Mouse (Mus musculus) MEL (cell line): ENCODE data around the gene Kifap3. TPM values are rescaled to one million over a fixed set of nuclear protein-coding genes. Genes with fewer than 3 reads are reported as not detected.
"Not testable (repeated sequence)": the region's sequence is repeated elsewhere in the genome, so short reads cannot be mapped to it uniquely, and the experiment has no call there.

Experiments used
- DNase-seq: peaks from one replicate; pipeline ENCODE4 v3.0.0; 2011; ENCODE audit warnings: low read depth, low spot score
- H3K27ac ChIP-seq: 2 replicates; pipeline ENCODE4 v1.5.1; 2012; ENCODE audit warnings: low read depth, mild to moderate bottlenecking, control low read depth, low read length, moderate library complexity; ENCODE audit not compliant: control insufficient read depth
- H3K27me3 ChIP-seq, 2 experiments: fragments of 150-350 bp in 1 of 2; sonication (generic) in 1 of 2; 2 replicates each; pipeline ENCODE4 v1.6.1; 2012; ENCODE audit warnings: low read length in 2 of 2, mild to moderate bottlenecking in 2 of 2, improper control_type of control experiment in 1 of 2, moderate library complexity in 1 of 2; ENCODE audit not compliant: insufficient read depth in 2 of 2, control insufficient read depth in 1 of 2
- H3K36me3 ChIP-seq, 2 experiments: 2 replicates each; pipeline ENCODE4 v1.6.1; 2012 to 2014; ENCODE audit warnings: low read length in 2 of 2, improper control_type of control experiment in 1 of 2, inconsistent platforms in 1 of 2, mild to moderate bottlenecking in 1 of 2; ENCODE audit not compliant: insufficient read depth in 2 of 2, control insufficient read depth in 1 of 2
- H3K4me1 ChIP-seq, 2 experiments: fragments of 150-350 bp in 1 of 2; sonication (generic) in 1 of 2; 2 replicates each; pipeline ENCODE4 v1.6.1; 2012; ENCODE audit warnings: low read length in 2 of 2, improper control_type of control experiment in 1 of 2, mild to moderate bottlenecking in 1 of 2; ENCODE audit not compliant: insufficient read depth in 2 of 2, control insufficient read depth in 1 of 2
- H3K4me3 ChIP-seq, 2 experiments: fragments of 150-350 bp in 1 of 2; sonication (generic) in 1 of 2; 2 replicates each; pipeline ENCODE4 v1.5.1; 2012; ENCODE audit warnings: low read depth in 2 of 2, low read length in 2 of 2, mild to moderate bottlenecking in 2 of 2, moderate library complexity in 2 of 2, control low read depth in 1 of 2, improper control_type of control experiment in 1 of 2; ENCODE audit not compliant: control insufficient read depth in 1 of 2, insufficient read depth in 1 of 2
- H3K79me2 ChIP-seq: 2 replicates; pipeline ENCODE4 v1.6.1; 2012; ENCODE audit warnings: mild to moderate bottlenecking, low read length, moderate library complexity; ENCODE audit not compliant: control insufficient read depth, poor library complexity, insufficient read depth
- H3K9ac ChIP-seq: 2 replicates; pipeline ENCODE4 v1.6.1; 2012; ENCODE audit warnings: low read depth, mild to moderate bottlenecking, control low read depth, low read length, moderate library complexity; ENCODE audit not compliant: control insufficient read depth, poor library complexity, severe bottlenecking
- H3K9me3 ChIP-seq: fragments of 150-350 bp; sonication (generic); replicated peaks from 2 replicates; pipeline ENCODE4 v1.6.1; 2012; ENCODE audit warnings: mild to moderate bottlenecking, low read length, improper control_type of control experiment, moderate library complexity; ENCODE audit not compliant: insufficient read depth
- BHLHE40 ChIP-seq: IDR thresholded peaks from 2 replicates; pipeline ENCODE4 v1.6.1; 2012; ENCODE audit warnings: low read depth, mild to moderate bottlenecking, inconsistent platforms, low read length, improper control_type of control experiment, borderline replicate concordance
- CTCF ChIP-seq, 3 experiments: IDR thresholded peaks in 2 of 3; conservative IDR thresholded peaks in 1 of 3; 2 replicates each; pipeline ENCODE4 v1.5.1; 2011 to 2012; ENCODE audit warnings: low read length in 3 of 3, low read depth in 2 of 3, mild to moderate bottlenecking in 2 of 3, improper control_type of control experiment in 1 of 3, inconsistent platforms in 1 of 3, mixed read lengths in 1 of 3, moderate library complexity in 1 of 3; ENCODE audit not compliant: control insufficient read depth in 1 of 3, insufficient read depth in 1 of 3, poor library complexity in 1 of 3, severe bottlenecking in 1 of 3
- EP300 ChIP-seq, 2 experiments: IDR thresholded peaks; 2 replicates each; pipeline ENCODE4 v1.6.1; 2011; ENCODE audit warnings: improper control_type of control experiment in 2 of 2, low read length in 2 of 2, low read depth in 1 of 2, mild to moderate bottlenecking in 1 of 2
- ETS1 ChIP-seq: IDR thresholded peaks from 2 replicates; pipeline ENCODE4 v1.6.1; 2012; ENCODE audit warnings: low read depth, mild to moderate bottlenecking, inconsistent platforms, low read length, improper control_type of control experiment, moderate library complexity
- GABPA ChIP-seq: IDR thresholded peaks from 2 replicates; pipeline ENCODE4 v1.6.1; 2012; ENCODE audit warnings: low read depth, mild to moderate bottlenecking, inconsistent platforms, low read length, improper control_type of control experiment, moderate library complexity
- JUND ChIP-seq: IDR thresholded peaks from 2 replicates; pipeline ENCODE4 v1.6.1; 2011; ENCODE audit warnings: low read depth, mild to moderate bottlenecking, improper control_type of control experiment, low read length
- KAT2A ChIP-seq: conservative IDR thresholded peaks from 2 replicates; pipeline ENCODE4 v1.6.1; 2012; ENCODE audit warnings: low read depth, low read length, improper control_type of control experiment, inconsistent platforms
- MAFK ChIP-seq: IDR thresholded peaks from 2 replicates; pipeline ENCODE4 v1.6.1; 2011; ENCODE audit warnings: low read depth, mild to moderate bottlenecking, low read length, improper control_type of control experiment, borderline replicate concordance
- MAX ChIP-seq: IDR thresholded peaks from 2 replicates; pipeline ENCODE4 v1.6.1; 2011; ENCODE audit warnings: low read length, improper control_type of control experiment
- MAZ ChIP-seq: IDR thresholded peaks from 2 replicates; pipeline ENCODE4 v1.6.1; 2012; ENCODE audit warnings: low read depth, mild to moderate bottlenecking, inconsistent platforms, low read length, improper control_type of control experiment
- MXI1 ChIP-seq: IDR thresholded peaks from 2 replicates; pipeline ENCODE4 v1.6.1; 2011; ENCODE audit warnings: mild to moderate bottlenecking, low read depth, low read length, improper control_type of control experiment
- MYB ChIP-seq: IDR thresholded peaks from 2 replicates; pipeline ENCODE4 v1.6.1; 2011; ENCODE audit warnings: mild to moderate bottlenecking, low read depth, low read length, improper control_type of control experiment
- NELFE ChIP-seq: IDR thresholded peaks from 2 replicates; pipeline ENCODE4 v1.6.1; 2011; ENCODE audit warnings: low read depth, low read length, improper control_type of control experiment
- POLR2AphosphoS2 ChIP-seq: IDR thresholded peaks from 2 replicates; pipeline ENCODE4 v1.6.1; 2011; ENCODE audit warnings: low read length, improper control_type of control experiment
- POLR2AphosphoS5 ChIP-seq: IDR thresholded peaks from 2 replicates; pipeline ENCODE4 v1.6.1; 2012; ENCODE audit warnings: low read depth, borderline replicate concordance, mild to moderate bottlenecking, inconsistent platforms, low read length, moderate library complexity, mixed read lengths
- SIN3A ChIP-seq: IDR thresholded peaks from 2 replicates; pipeline ENCODE4 v1.6.1; 2012; ENCODE audit warnings: low read length, improper control_type of control experiment, inconsistent platforms
- SMC3 ChIP-seq: IDR thresholded peaks from 2 replicates; pipeline ENCODE4 v1.6.1; 2011; ENCODE audit warnings: low read depth, low read length, improper control_type of control experiment
- TAL1 ChIP-seq: IDR thresholded peaks from 2 replicates; pipeline ENCODE4 v1.6.1; 2012; ENCODE audit warnings: mild to moderate bottlenecking, inconsistent platforms, low read length, moderate library complexity, mixed read lengths
- TBP ChIP-seq: IDR thresholded peaks from 2 replicates; pipeline ENCODE4 v1.8.0; 2011; ENCODE audit warnings: low read depth, low read length, improper control_type of control experiment
- ZKSCAN1 ChIP-seq: IDR thresholded peaks from 2 replicates; pipeline ENCODE4 v1.6.1; 2012; ENCODE audit warnings: low read depth, mild to moderate bottlenecking, inconsistent platforms, low read length, improper control_type of control experiment, moderate library complexity
- ZNF384 ChIP-seq: IDR thresholded peaks from 2 replicates; pipeline ENCODE4 v1.6.1; 2012; ENCODE audit warnings: low read depth, mild to moderate bottlenecking, inconsistent platforms, low read length, improper control_type of control experiment
- polyA plus RNA-seq, 2 experiments: library from polyadenylated mRNA; stranded (reverse) in 1 of 2; unstranded in 1 of 2; fragments of >175 nt in 1 of 2; fragments of >200 nt in 1 of 2; gene quantifications; 2 replicates each; pipeline versions ENCODE4 v1.2.1 to v1.2.4; 2012; ENCODE audit warnings: low replicate concordance in 2 of 2, low read depth in 1 of 2; ENCODE audit not compliant: insufficient read length in 2 of 2, insufficient read depth in 1 of 2, missing spikeins in 1 of 2
- total RNA-seq: library from RNA; depleted of rRNA; stranded (reverse); fragments of 300-350 nt; gene quantifications from 2 replicates; pipeline ENCODE4 v1.2.3, GENCODE M21; 2012

The Kifap3 gene
- total and polyA plus RNA-seq, 3 experiments = 5.1 to 7.6 TPM; not detected in 1

DNA sequence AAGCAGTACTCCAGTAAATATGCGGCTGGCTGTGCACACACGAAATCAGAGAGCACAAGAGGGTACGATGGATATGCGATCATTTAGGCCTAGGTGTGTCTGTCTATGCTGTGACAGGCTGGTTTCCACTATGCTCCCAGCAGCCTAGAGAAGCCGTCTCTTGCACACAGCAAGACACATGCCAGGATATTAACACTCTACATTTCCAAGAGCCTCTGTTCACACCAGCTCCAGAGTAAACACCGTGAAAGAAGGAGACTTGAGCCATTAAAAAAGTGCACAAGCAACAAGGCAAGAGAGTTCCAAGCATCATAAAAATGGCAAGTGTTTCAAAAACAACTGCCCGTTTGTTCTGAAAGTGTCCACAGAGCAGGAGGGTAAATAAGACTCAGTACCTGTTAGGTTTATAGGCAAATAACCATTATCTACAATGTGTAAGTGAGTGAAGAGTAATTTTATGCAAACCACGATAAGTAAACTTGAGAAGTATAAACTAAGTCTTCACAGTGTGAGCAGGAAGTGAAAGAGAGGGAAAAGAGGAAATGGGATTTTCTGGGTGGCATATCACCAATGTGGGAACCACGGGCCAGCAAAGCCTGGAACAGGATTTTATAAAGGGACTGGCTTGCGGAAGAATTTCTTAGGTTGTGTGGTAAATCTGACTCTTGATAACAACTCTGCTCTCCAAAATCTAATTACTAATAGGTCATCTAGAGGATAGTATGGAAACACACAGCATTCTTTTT is 21.7 kb upstream of the Kifap3 start:
- H3K27ac ChIP-seq = no peak overlapping the region
- no peaks in the 10 kb centered on the region for H3K4me1 ChIP-seq
- H3K4me3 ChIP-seq = no peak overlapping the region
- no peaks in the 10 kb centered on the region for H3K36me3 ChIP-seq
- TF ChIP-seq SMC3 = no peak
- TF ChIP-seq MXI1 = no peak
- TF ChIP-seq ZNF384 = no peak
- TF ChIP-seq EP300 (IDR thresholded peaks at IDR 0.05; ENCODE audit: low read depth in 1 of 2, low read length in 2 of 2) = no peak
- no peak for TF ChIP-seq POLR2AphosphoS2
- no peak for TF ChIP-seq MAX
- no peak for TF ChIP-seq SIN3A
- no peak for TF ChIP-seq ZKSCAN1
- TF ChIP-seq KAT2A = no peak
- TF ChIP-seq MAFK = no peak
- no peak for TF ChIP-seq POLR2AphosphoS5
- no peak for DNase-seq
- H3K9me3 ChIP-seq = no peaks in the 10 kb centered on the region
- no peak overlapping the region for H3K9ac ChIP-seq
- no peaks in the 10 kb centered on the region; a peak in 2 of 4 replicates for H3K27me3 ChIP-seq
- no peaks in the 10 kb centered on the region for H3K79me2 ChIP-seq

DNA sequence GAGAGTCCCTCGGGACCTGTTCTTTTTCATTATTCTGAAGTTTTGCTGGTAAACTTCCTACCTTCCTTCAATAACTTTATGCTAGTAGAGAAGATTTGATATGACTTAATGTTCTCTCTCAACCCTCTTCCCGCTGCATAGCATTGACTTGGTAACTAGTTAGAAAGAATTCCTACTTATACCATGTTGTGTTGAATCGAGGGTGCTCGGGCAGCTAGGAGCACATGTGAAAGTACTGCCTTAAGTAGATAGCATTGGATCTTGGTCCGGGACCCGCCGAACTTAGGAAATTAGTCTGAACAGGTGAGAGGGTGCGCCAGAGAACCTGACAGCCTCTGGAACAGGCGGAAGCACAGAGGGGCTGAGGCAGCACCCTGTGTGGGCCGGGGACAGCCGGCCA is 4.2 kb downstream of the Kifap3 start:
- not testable (repeated sequence) for DNase-seq, H3K9ac ChIP-seq, H3K27me3 ChIP-seq, H3K9me3 ChIP-seq, H3K79me2 ChIP-seq, H3K4me3 ChIP-seq, H3K36me3 ChIP-seq, H3K27ac ChIP-seq, H3K4me1 ChIP-seq

DNA sequence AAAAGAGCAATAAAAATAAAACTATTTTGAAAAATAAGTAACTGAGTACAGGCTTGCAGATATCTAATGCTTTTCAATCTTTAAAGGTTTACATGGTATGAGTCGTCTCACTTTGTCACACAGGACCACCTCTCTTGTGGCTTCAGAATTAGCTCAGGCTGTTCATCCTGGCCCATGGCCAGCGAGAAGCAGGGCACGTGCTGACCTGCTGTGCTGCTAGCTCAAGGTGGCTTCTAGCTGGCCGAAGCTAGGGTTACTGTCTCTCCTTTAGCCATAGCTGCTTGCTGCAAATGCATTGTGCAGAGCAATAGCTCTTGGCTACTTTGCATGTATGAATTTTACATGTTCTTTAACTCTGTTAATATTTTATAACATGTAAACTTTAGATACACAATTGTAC is 42.0 kb downstream of the Kifap3 start:
- no peak for TF ChIP-seq ETS1
- no peak for TF ChIP-seq SIN3A
- TF ChIP-seq CTCF (IDR thresholded peaks at IDR 0.05 in 2 of 3, conservative IDR thresholded peaks at IDR 0.05 in 1 of 3; ENCODE audit: control insufficient read depth in 1 of 3, insufficient read depth in 1 of 3, low read depth in 2 of 3, low read length in 3 of 3, poor library complexity in 1 of 3, severe bottlenecking in 1 of 3) = no peak
- TF ChIP-seq TBP = no peak
- no peak for TF ChIP-seq GABPA
- no peak for TF ChIP-seq MAZ
- no peak for TF ChIP-seq TAL1
- no peak for TF ChIP-seq NELFE
- TF ChIP-seq JUND = no peak
- TF ChIP-seq BHLHE40 = no peak
- no peak for TF ChIP-seq KAT2A
- TF ChIP-seq POLR2AphosphoS5 = no peak
- TF ChIP-seq MYB = no peak

More for the DNA sequence above, 42.0 kb downstream of the Kifap3 start:
- Histone ChIP-seq H3K27me3 (no peaks in the 10 kb centered on the region), H3K27ac (no peak overlapping the region), H3K4me1 (no peaks in the 10 kb centered on the region), H3K36me3 (no peaks in the 10 kb centered on the region; a peak in 1 of 4 replicates), H3K9me3 (no peaks in the 10 kb centered on the region), H3K79me2 (no peaks in the 10 kb centered on the region), H3K4me3 (no peak overlapping the region), H3K9ac (no peak overlapping the region)
- no peak for DNase-seq
